Mouse (Mus musculus): ENCODE measurements around the gene Aldh16a1.

GRCm38 (mm10) chr7:45135370-45135769, 19.0 kb downstream of the Aldh16a1 start:
- TF ChIP-seq CTCF (conservative IDR thresholded peaks at IDR 0.05; ENCODE audit: low read length) (no peak), POU5F1 (IDR thresholded peaks at IDR 0.05; ENCODE audit: borderline replicate concordance, low read length) (no peak), NANOG (IDR thresholded peaks at IDR 0.05; ENCODE audit: borderline replicate concordance, low read length) (no peak)

Measured in E14TG2a.4 (cell line).